In genomic region chr17:36030703-36031582, GRCm38 (mm10) we compare ENCODE assay signal across 11 mouse cellular contexts. TPM values are rescaled to one million over a fixed set of nuclear protein-coding genes. Genes with fewer than 3 reads are reported as not detected.
DNase-seq lines count a peak whose midpoint lies in the region; ATAC-seq and TF ChIP-seq lines count a peak whose summit lies in the region.
"Not testable (repeated sequence)": the region's sequence is repeated elsewhere in the genome, so short reads cannot be mapped to it uniquely, and the experiment has no call there.
"Had no signal": no experiment of that assay in that cellular context is flagged by ENCODE, and none has a peak within 500 bp of the region (broad histone marks: within the 10 kb centered on the region; RNA-seq: fewer than 3 reads in every experiment).

No protein-coding gene starts in this region.

- not testable (repeated sequence) for H3K9ac ChIP-seq in embryonic facial prominence, embryonic 12.5 days; stomach, embryonic 15.5 days
- H3K9ac ChIP-seq in hindbrain, embryonic 13.5 days, result 0 out of 2 replicates have a peak overlapping the region, but pooled peaks have one; percentile 43
- peak overlapping the region; percentile 86 for H3K9ac ChIP-seq in liver, postnatal 0 days (replicated peaks)
- H3K9ac ChIP-seq in midbrain, embryonic 16.5 days (ENCODE audit: low read depth, low read length), result peak overlapping the region; percentile 43; the same call in 1 of the 2 replicates

- peak; percentile 94 for DNase-seq in heart, adult 11 months
- not testable (repeated sequence) for DNase-seq in layer of hippocampus, adult 2 months (ENCODE audit: low spot score in 2 of 2); liver, postnatal 0 days

- not testable (repeated sequence) for H3K9me3 ChIP-seq in E14TG2a.4 (ENCODE audit: low read length); embryonic facial prominence, embryonic 12.5 days; hindbrain, embryonic 13.5 days; liver, postnatal 0 days (ENCODE audit: low read length); midbrain, embryonic 16.5 days (replicated peaks; ENCODE audit: control insufficient read depth, low read length, poor library complexity, severe bottlenecking); stomach, embryonic 15.5 days

- peak overlapping the region; percentile 93 for H3K4me2 ChIP-seq in embryonic facial prominence, embryonic 12.5 days (replicated peaks)
- H3K4me2 ChIP-seq in hindbrain, embryonic 13.5 days, result peak overlapping the region; percentile 78
- peak overlapping the region; percentile 84 for H3K4me2 ChIP-seq in liver, postnatal 0 days (ENCODE audit: low read depth, low read length)
- H3K4me2 ChIP-seq in midbrain, embryonic 16.5 days (ENCODE audit: low read length), result peak overlapping the region; percentile 75
- peak overlapping the region; percentile 95 for H3K4me2 ChIP-seq in stomach, embryonic 15.5 days

- not testable (repeated sequence) for H3K36me3 ChIP-seq in E14TG2a.4 (ENCODE audit: insufficient read depth, low read length); embryonic facial prominence, embryonic 12.5 days; hindbrain, embryonic 13.5 days; liver, postnatal 0 days (replicated peaks; ENCODE audit: insufficient read depth, low read length); midbrain, embryonic 16.5 days (ENCODE audit: control insufficient read depth, insufficient read depth, low read length); stomach, embryonic 15.5 days

- WGBS in embryonic facial prominence, embryonic 12.5 days, result 43% methylated on average over 8 of the region's 8 CpGs
- WGBS in hindbrain, embryonic 13.5 days, result 41% methylated on average over 8 of the region's 8 CpGs
- 69% methylated on average over 8 of the region's 8 CpGs for WGBS in liver, postnatal 0 days (ENCODE audit: insufficient replicate concordance)
- WGBS in midbrain, embryonic 16.5 days, result 34% methylated on average over 8 of the region's 8 CpGs
- WGBS in stomach, embryonic 15.5 days, result 53% methylated on average over 8 of the region's 8 CpGs

- not testable (repeated sequence) for TF ChIP-seq CTCF in E14TG2a.4 (conservative IDR thresholded peaks at IDR 0.05; ENCODE audit: low read length); layer of hippocampus, adult 2 months (conservative IDR thresholded peaks at IDR 0.05); liver, postnatal 0 days (IDR thresholded peaks at IDR 0.05; ENCODE audit: low read depth)

- 0 out of 2 replicates have a peak, but pooled peaks have one; percentile 11 for ATAC-seq in embryonic facial prominence, embryonic 12.5 days (ENCODE audit: insufficient number of reproducible peaks, insufficient read depth, low FRiP score, low TSS enrichment)
- ATAC-seq in hindbrain, embryonic 13.5 days (ENCODE audit: low FRiP score), result 0 out of 2 replicates have a peak, but pooled peaks have one; percentile 26
- not testable (repeated sequence) for ATAC-seq in liver, postnatal 0 days; stomach, embryonic 15.5 days (ENCODE audit: insufficient read depth, low FRiP score, low read depth)
- peak; percentile 43 for ATAC-seq in midbrain, embryonic 16.5 days

- H3K27ac ChIP-seq in embryonic facial prominence, embryonic 12.5 days; hindbrain, embryonic 13.5 days; midbrain, embryonic 16.5 days (ENCODE audit: low read length); stomach, embryonic 15.5 days: not testable (repeated sequence)
- H3K27ac ChIP-seq in layer of hippocampus, adult 2 months, result peak overlapping the region; percentile 49; the same call in 1 of the 2 replicates
- H3K27ac ChIP-seq in liver, postnatal 0 days (ENCODE audit: low read depth), result peak overlapping the region; percentile 84

- peak overlapping the region; percentile 77 for H3K4me3 ChIP-seq in E14TG2a.4 (replicated peaks; ENCODE audit: low read length)
- peak overlapping the region; percentile 49 for H3K4me3 ChIP-seq in embryonic facial prominence, embryonic 12.5 days
- peak overlapping the region; percentile 47 for H3K4me3 ChIP-seq in hindbrain, embryonic 13.5 days
- peak overlapping the region; percentile 64 for H3K4me3 ChIP-seq in layer of hippocampus, adult 2 months
- H3K4me3 ChIP-seq in liver, postnatal 0 days (ENCODE audit: low read depth, low read length), result peak overlapping the region; percentile 76
- peak overlapping the region; percentile 44 for H3K4me3 ChIP-seq in midbrain, embryonic 16.5 days (ENCODE audit: low read depth, low read length)
- not testable (repeated sequence) for H3K4me3 ChIP-seq in stomach, embryonic 15.5 days (replicated peaks)

- H3K4me1 ChIP-seq in E14TG2a.4 (replicated peaks; ENCODE audit: low read depth, low read length), result peaks cover 57% of the 10 kb centered on the region
- H3K4me1 ChIP-seq in embryonic facial prominence, embryonic 12.5 days; midbrain, embryonic 16.5 days (ENCODE audit: control insufficient read depth, insufficient read depth, low read length); stomach, embryonic 15.5 days: not testable (repeated sequence)
- H3K4me1 ChIP-seq in hindbrain, embryonic 13.5 days (replicated peaks), result peaks cover 16% of the 10 kb centered on the region
- H3K4me1 ChIP-seq in liver, postnatal 0 days (ENCODE audit: insufficient read depth), result peaks cover 16% of the 10 kb centered on the region

- not testable (repeated sequence) for TF ChIP-seq EP300 in liver, postnatal 0 days (IDR thresholded peaks at IDR 0.05; ENCODE audit: low read depth)

- H3K27me3 ChIP-seq in E14TG2a.4 (ENCODE audit: insufficient read depth, low read length); embryonic facial prominence, embryonic 12.5 days; liver, postnatal 0 days (ENCODE audit: insufficient read depth, low read length); midbrain, embryonic 16.5 days (ENCODE audit: control insufficient read depth, insufficient read depth, low read depth, low read length); stomach, embryonic 15.5 days (replicated peaks): not testable (repeated sequence)
- peaks cover 20% of the 10 kb centered on the region; the same call in 1 of the 2 replicates for H3K27me3 ChIP-seq in hindbrain, embryonic 13.5 days

RNA-seq across cellular contexts. Expression of gene H2-T23, which starts 1.7 kb away (rescaled TPM):
- 10.2 and 12.1 TPM in 2 replicates for polyA plus RNA-seq in embryonic facial prominence, embryonic 12.5 days (2016; fragmentation: Nextera tagmentation; extraction: Ambion mirVana)
- polyA plus RNA-seq in hindbrain, embryonic 13.5 days (2015; fragmentation: Nextera tagmentation; extraction: Ambion mirVana), result 3.2 and 3.3 TPM in 2 replicates
- 1 to 10 TPM; 5.2 to 6.0 TPM for total RNA-seq in layer of hippocampus, adult 2 months (2021)
- polyA plus RNA-seq in liver, postnatal 0 days (2015; fragmentation: Nextera tagmentation; extraction: Ambion mirVana), result 113 and 120 TPM in 2 replicates
- polyA plus RNA-seq in midbrain, embryonic 16.5 days (2015; fragmentation: Nextera tagmentation; extraction: Ambion mirVana), result 4.1 and 4.8 TPM in 2 replicates
- 11.4 and 14.8 TPM in 2 replicates for polyA plus RNA-seq in stomach, embryonic 15.5 days (2015; fragmentation: Nextera tagmentation; extraction: Ambion mirVana)

RNA-seq across cellular contexts. Expression of gene H2-T24, which starts 10.6 kb away (rescaled TPM):
- 3.7 and 5.5 TPM in 2 replicates for polyA plus RNA-seq in embryonic facial prominence, embryonic 12.5 days (2016; fragmentation: Nextera tagmentation; extraction: Ambion mirVana)
- polyA plus RNA-seq in hindbrain, embryonic 13.5 days (2015; fragmentation: Nextera tagmentation; extraction: Ambion mirVana), result 8.8 and 9.5 TPM in 2 replicates
- 1 to 10 TPM; 1.7 to 2.4 TPM for total RNA-seq in layer of hippocampus, adult 2 months (2021)
- 4.6 and 5.4 TPM in 2 replicates for polyA plus RNA-seq in liver, postnatal 0 days (2015; fragmentation: Nextera tagmentation; extraction: Ambion mirVana)
- 8.0 and 8.8 TPM in 2 replicates for polyA plus RNA-seq in midbrain, embryonic 16.5 days (2015; fragmentation: Nextera tagmentation; extraction: Ambion mirVana)
- 2.6 and 4.2 TPM in 2 replicates for polyA plus RNA-seq in stomach, embryonic 15.5 days (2015; fragmentation: Nextera tagmentation; extraction: Ambion mirVana)

RNA-seq across cellular contexts. Expression of gene H2-T22, which starts 11.6 kb away (rescaled TPM):
- 16.3 and 17.2 TPM in 2 replicates for polyA plus RNA-seq in embryonic facial prominence, embryonic 12.5 days (2016; fragmentation: Nextera tagmentation; extraction: Ambion mirVana)
- polyA plus RNA-seq in hindbrain, embryonic 13.5 days (2015; fragmentation: Nextera tagmentation; extraction: Ambion mirVana), result 6.7 and 7.0 TPM in 2 replicates
- 10 to 100 TPM in 1 of 2 experiments, 1 to 10 TPM in 1; 9.1 to 10.3 TPM for total RNA-seq in layer of hippocampus, adult 2 months (2021)
- 16.2 and 17.1 TPM in 2 replicates for polyA plus RNA-seq in liver, postnatal 0 days (2015; fragmentation: Nextera tagmentation; extraction: Ambion mirVana)
- 5.3 and 6.2 TPM in 2 replicates for polyA plus RNA-seq in midbrain, embryonic 16.5 days (2015; fragmentation: Nextera tagmentation; extraction: Ambion mirVana)
- polyA plus RNA-seq in stomach, embryonic 15.5 days (2015; fragmentation: Nextera tagmentation; extraction: Ambion mirVana), result 17.3 and 18.8 TPM in 2 replicates

RNA-seq across cellular contexts. Expression of gene Gm6034, which starts 11.8 kb away (rescaled TPM):
- not detected in 2 replicates for polyA plus RNA-seq in embryonic facial prominence, embryonic 12.5 days (2016; fragmentation: Nextera tagmentation; extraction: Ambion mirVana)
- polyA plus RNA-seq in hindbrain, embryonic 13.5 days (2015; fragmentation: Nextera tagmentation; extraction: Ambion mirVana), result not detected in 2 replicates
- total RNA-seq in layer of hippocampus, adult 2 months (2021), result not detected
- not detected in 2 replicates for polyA plus RNA-seq in liver, postnatal 0 days (2015; fragmentation: Nextera tagmentation; extraction: Ambion mirVana)
- not detected in 2 replicates for polyA plus RNA-seq in midbrain, embryonic 16.5 days (2015; fragmentation: Nextera tagmentation; extraction: Ambion mirVana)
- 0.09 and 0.13 TPM in 2 replicates for polyA plus RNA-seq in stomach, embryonic 15.5 days (2015; fragmentation: Nextera tagmentation; extraction: Ambion mirVana)
- total RNA-seq: heart, postnatal 14 days; left cerebral cortex, adult 8-10 months had no signal

RNA-seq across cellular contexts. Expression of gene Gm11127, which starts 27.2 kb away (rescaled TPM):
- not detected in 2 replicates for polyA plus RNA-seq in embryonic facial prominence, embryonic 12.5 days (2016; fragmentation: Nextera tagmentation; extraction: Ambion mirVana)
- not detected in 2 replicates for polyA plus RNA-seq in hindbrain, embryonic 13.5 days (2015; fragmentation: Nextera tagmentation; extraction: Ambion mirVana)
- 1 to 10 TPM; 1.6 to 1.7 TPM for total RNA-seq in layer of hippocampus, adult 2 months (2021)
- polyA plus RNA-seq in liver, postnatal 0 days (2015; fragmentation: Nextera tagmentation; extraction: Ambion mirVana), result 0.12 TPM in 1 of 2 replicates, not detected in the other
- not detected in 2 replicates for polyA plus RNA-seq in midbrain, embryonic 16.5 days (2015; fragmentation: Nextera tagmentation; extraction: Ambion mirVana)
- polyA plus RNA-seq in stomach, embryonic 15.5 days (2015; fragmentation: Nextera tagmentation; extraction: Ambion mirVana), result 0.28 and 0.50 TPM in 2 replicates
- polyA plus RNA-seq: adrenal gland, adult 2 months had no signal
